Mouse (Mus musculus): ENCODE data around the gene Sema3d. TPM values are rescaled to one million over a fixed set of nuclear protein-coding genes. Genes with fewer than 3 reads are reported as not detected.

Sema3d gene
- polyA plus RNA-seq, 1 experiment from 2014 or later, result 10.0 TPM

GRCm38 (mm10) chr5:12423264-12423663 is 40.1 kb downstream of the Sema3d start:
- Histone ChIP-seq H3K4me1 (ENCODE audit: control insufficient read depth, insufficient read depth, low read length) (no peaks in the 10 kb centered on the region), H3K4me3 (ENCODE audit: low read depth, low read length) (no peak overlapping the region), H3K9me3 (ENCODE audit: control insufficient read depth, low read length) (no peaks in the 10 kb centered on the region), H3K27ac (ENCODE audit: low read depth, low read length) (no peak overlapping the region), H3K4me2 (ENCODE audit: low read depth) (no peak overlapping the region), H3K27me3 (ENCODE audit: control insufficient read depth, insufficient read depth, low read length) (no peaks in the 10 kb centered on the region), H3K36me3 (ENCODE audit: control insufficient read depth, insufficient read depth, low read length) (no peaks in the 10 kb centered on the region), H3K9ac (ENCODE audit: low read length) (no peak overlapping the region)
- DNase-seq (ENCODE audit: low spot score) (no peak), ATAC-seq (ENCODE audit: insufficient read depth, low FRiP score, low TSS enrichment) (no peak)
- WGBS, result 68% methylated on average over 5 of the region's 5 CpGs

GRCm38 (mm10) chr5:12441737-12442136 is 58.6 kb downstream of the Sema3d start:
- DNase-seq (ENCODE audit: low spot score) (peak; percentile 22), ATAC-seq (ENCODE audit: insufficient read depth, low FRiP score, low TSS enrichment) (no peak; the same call in 1 of the 2 replicates)
- no peak overlapping the region for H3K4me3 ChIP-seq (ENCODE audit: low read depth, low read length)
- no peak overlapping the region for H3K27ac ChIP-seq (ENCODE audit: low read depth, low read length)
- 65% methylated on average over 1 of the region's 1 CpGs for WGBS
- H3K9me3 ChIP-seq (ENCODE audit: control insufficient read depth, low read length), result no peaks in the 10 kb centered on the region
- H3K27me3 ChIP-seq (ENCODE audit: control insufficient read depth, insufficient read depth, low read length), result no peaks in the 10 kb centered on the region
- no peaks in the 10 kb centered on the region for H3K36me3 ChIP-seq (ENCODE audit: control insufficient read depth, insufficient read depth, low read length)
- H3K9ac ChIP-seq (ENCODE audit: low read length), result no peak overlapping the region
- no peak overlapping the region for H3K4me2 ChIP-seq (ENCODE audit: low read depth)
- no peaks in the 10 kb centered on the region for H3K4me1 ChIP-seq (ENCODE audit: control insufficient read depth, insufficient read depth, low read length)

GRCm38 (mm10) chr5:12442176-12443105 is 59.3 kb downstream of the Sema3d start:
- Histone ChIP-seq H3K4me1 (ENCODE audit: control insufficient read depth, insufficient read depth, low read length) (no peaks in the 10 kb centered on the region), H3K4me3 (ENCODE audit: low read depth, low read length) (no peak overlapping the region), H3K27ac (ENCODE audit: low read depth, low read length) (no peak overlapping the region), H3K36me3 (ENCODE audit: control insufficient read depth, insufficient read depth, low read length) (no peaks in the 10 kb centered on the region), H3K27me3 (ENCODE audit: control insufficient read depth, insufficient read depth, low read length) (no peaks in the 10 kb centered on the region), H3K4me2 (ENCODE audit: low read depth) (no peak overlapping the region), H3K9ac (ENCODE audit: low read length) (no peak overlapping the region), H3K9me3 (ENCODE audit: control insufficient read depth, low read length) (no peaks in the 10 kb centered on the region)
- DNase-seq (ENCODE audit: low spot score), result peak; percentile 12
- WGBS, result 52% methylated on average over 7 of the region's 7 CpGs
- ATAC-seq (ENCODE audit: insufficient read depth, low FRiP score, low TSS enrichment), result peak; percentile 52

- Histone ChIP-seq H3K27me3 (ENCODE audit: control insufficient read depth, insufficient read depth, low read length) (no peaks in the 10 kb centered on the region), H3K9me3 (ENCODE audit: control insufficient read depth, low read length) (no peaks in the 10 kb centered on the region), H3K4me1 (ENCODE audit: control insufficient read depth, insufficient read depth, low read length) (no peaks in the 10 kb centered on the region), H3K4me2 (ENCODE audit: low read depth) (no peak overlapping the region), H3K4me3 (ENCODE audit: low read depth, low read length) (no peak overlapping the region), H3K9ac (ENCODE audit: low read length) (no peak overlapping the region), H3K27ac (ENCODE audit: low read depth, low read length) (no peak overlapping the region), H3K36me3 (ENCODE audit: control insufficient read depth, insufficient read depth, low read length) (no peaks in the 10 kb centered on the region)
- ATAC-seq (ENCODE audit: insufficient read depth, low FRiP score, low TSS enrichment) (no peak), DNase-seq (ENCODE audit: low spot score) (no peak)
- WGBS, result 86% methylated on average over 4 of the region's 4 CpGs
Observed at GRCm38 (mm10) chr5:12451089-12451488, 67.9 kb downstream of the Sema3d start.

GRCm38 (mm10) chr5:12454946-12455345 is 71.8 kb downstream of the Sema3d start:
- H3K27ac ChIP-seq (ENCODE audit: low read depth, low read length), result no peak overlapping the region
- DNase-seq (ENCODE audit: low spot score) (no peak), ATAC-seq (ENCODE audit: insufficient read depth, low FRiP score, low TSS enrichment) (peak; percentile 18; the same call in 1 of the 2 replicates)
- H3K36me3 ChIP-seq (ENCODE audit: control insufficient read depth, insufficient read depth, low read length), result no peaks in the 10 kb centered on the region
- no peaks in the 10 kb centered on the region for H3K9me3 ChIP-seq (ENCODE audit: control insufficient read depth, low read length)
- no peak overlapping the region for H3K9ac ChIP-seq (ENCODE audit: low read length)
- H3K4me2 ChIP-seq (ENCODE audit: low read depth), result no peak overlapping the region
- no peaks in the 10 kb centered on the region for H3K27me3 ChIP-seq (ENCODE audit: control insufficient read depth, insufficient read depth, low read length)
- no peak overlapping the region for H3K4me3 ChIP-seq (ENCODE audit: low read depth, low read length)
- 52% methylated on average over 1 of the region's 1 CpGs for WGBS
- H3K4me1 ChIP-seq (ENCODE audit: control insufficient read depth, insufficient read depth, low read length), result no peaks in the 10 kb centered on the region

- no peaks in the 10 kb centered on the region for H3K36me3 ChIP-seq (ENCODE audit: control insufficient read depth, insufficient read depth, low read length)
- no peak for DNase-seq (ENCODE audit: low spot score)
- WGBS, result 35% methylated on average over 1 of the region's 1 CpGs
Observed at GRCm38 (mm10) chr5:12457509-12457908, 74.3 kb downstream of the Sema3d start.

GRCm38 (mm10) chr5:12467568-12468336 is 84.6 kb downstream of the Sema3d start:
- no peak overlapping the region for H3K4me2 ChIP-seq (ENCODE audit: low read depth)
- no peak overlapping the region for H3K27ac ChIP-seq (ENCODE audit: low read depth, low read length)
- H3K4me1 ChIP-seq (ENCODE audit: control insufficient read depth, insufficient read depth, low read length), result no peaks in the 10 kb centered on the region
- no peaks in the 10 kb centered on the region for H3K9me3 ChIP-seq (ENCODE audit: control insufficient read depth, low read length)
- H3K4me3 ChIP-seq (ENCODE audit: low read depth, low read length), result no peak overlapping the region
- no peaks in the 10 kb centered on the region for H3K27me3 ChIP-seq (ENCODE audit: control insufficient read depth, insufficient read depth, low read length)
- no peak for ATAC-seq (ENCODE audit: insufficient read depth, low FRiP score, low TSS enrichment)
- no peak for DNase-seq (ENCODE audit: low spot score)
- WGBS, result 84% methylated on average over 4 of the region's 4 CpGs
- no peak overlapping the region for H3K9ac ChIP-seq (ENCODE audit: low read length)
- H3K36me3 ChIP-seq (ENCODE audit: control insufficient read depth, insufficient read depth, low read length), result no peaks in the 10 kb centered on the region

More at GRCm38 (mm10) chr5:12457509-12457908, 74.3 kb downstream of the Sema3d start:
- ATAC-seq (ENCODE audit: insufficient read depth, low FRiP score, low TSS enrichment), result no peak
- no peak overlapping the region for H3K4me3 ChIP-seq (ENCODE audit: low read depth, low read length)
- H3K9me3 ChIP-seq (ENCODE audit: control insufficient read depth, low read length), result no peaks in the 10 kb centered on the region
- H3K4me1 ChIP-seq (ENCODE audit: control insufficient read depth, insufficient read depth, low read length), result no peaks in the 10 kb centered on the region
- H3K9ac ChIP-seq (ENCODE audit: low read length), result no peak overlapping the region
- no peaks in the 10 kb centered on the region for H3K27me3 ChIP-seq (ENCODE audit: control insufficient read depth, insufficient read depth, low read length)
- H3K27ac ChIP-seq (ENCODE audit: low read depth, low read length), result no peak overlapping the region
- H3K4me2 ChIP-seq (ENCODE audit: low read depth), result no peak overlapping the region

- Histone ChIP-seq H3K27ac (ENCODE audit: low read depth, low read length) (no peak overlapping the region), H3K36me3 (ENCODE audit: control insufficient read depth, insufficient read depth, low read length) (no peaks in the 10 kb centered on the region), H3K4me1 (ENCODE audit: control insufficient read depth, insufficient read depth, low read length) (no peaks in the 10 kb centered on the region), H3K4me3 (ENCODE audit: low read depth, low read length) (no peak overlapping the region), H3K9me3 (ENCODE audit: control insufficient read depth, low read length) (no peaks in the 10 kb centered on the region), H3K9ac (ENCODE audit: low read length) (no peak overlapping the region), H3K27me3 (ENCODE audit: control insufficient read depth, insufficient read depth, low read length) (no peaks in the 10 kb centered on the region), H3K4me2 (ENCODE audit: low read depth) (no peak overlapping the region)
- 58% methylated on average over 5 of the region's 5 CpGs for WGBS
- DNase-seq (ENCODE audit: low spot score) (no peak), ATAC-seq (ENCODE audit: insufficient read depth, low FRiP score, low TSS enrichment) (no peak)
Observed at GRCm38 (mm10) chr5:12474904-12475638, 91.9 kb downstream of the Sema3d start.
